Mouse (Mus musculus): ENCODE results near the gene Exosc10. TPM values are rescaled to one million over a fixed set of nuclear protein-coding genes. Genes with fewer than 3 reads are reported as not detected.

Gene Exosc10
- 8.7 and 14.3 TPM in 2 replicates for polyA plus RNA-seq (2012; rRNA removed; ENCODE audit: low replicate concordance)

GRCm38 (mm10) chr4:148558297-148559000 lies at the start of gene Exosc10:
Gene Exosc10, plus strand, starts transcription at chr4:148558429.

GRCm38 (mm10) chr4:148591171-148591630 lies 33.0 kb downstream of the Exosc10 start, which contains the start of gene Srm:
Gene Srm, plus strand, starts transcription at chr4:148591503.

GRCm38 (mm10) chr4:148602357-148603120 lies 44.3 kb downstream of the Exosc10 start, which contains the start of gene Masp2:
Gene Masp2, plus strand, starts transcription at chr4:148602554.

GRCm38 (mm10) chr4:148626623-148627185 lies 68.5 kb downstream of the Exosc10 start, which contains the start of gene Tardbp:
Gene Tardbp, minus strand, starts transcription at chr4:148627019.

Other genes with a start within 250 kb of the Exosc10 start
- gene Ubiad1, start 113.7 kb upstream of the Exosc10 start, polyA plus RNA-seq (2012; rRNA removed; ENCODE audit: low replicate concordance) = 8.1 and 12.5 TPM in 2 replicates
- gene Mtor, start 109.8 kb upstream of the Exosc10 start, polyA plus RNA-seq (2012; rRNA removed; ENCODE audit: low replicate concordance) = 6.2 and 10.3 TPM in 2 replicates
- 0.12 and 0.23 TPM in 2 replicates for gene Angptl7, start 58.0 kb upstream of the Exosc10 start, polyA plus RNA-seq (2012; rRNA removed; ENCODE audit: low replicate concordance)
- gene Srm, start 33.1 kb downstream of the Exosc10 start, polyA plus RNA-seq (2012; rRNA removed; ENCODE audit: low replicate concordance) = 43.9 and 58.2 TPM in 2 replicates
- gene Masp2, start 44.1 kb downstream of the Exosc10 start, polyA plus RNA-seq (2012; rRNA removed; ENCODE audit: low replicate concordance) = 0.56 and 0.60 TPM in 2 replicates
- gene Tardbp, start 68.6 kb downstream of the Exosc10 start, polyA plus RNA-seq (2012; rRNA removed; ENCODE audit: low replicate concordance) = 5.0 and 8.1 TPM in 2 replicates
- 0.19 TPM in 1 of 2 replicates, not detected in the other for gene Gm572, start 84.9 kb downstream of the Exosc10 start, polyA plus RNA-seq (2012; rRNA removed; ENCODE audit: low replicate concordance)
- gene Casz1, start 246.0 kb downstream of the Exosc10 start, polyA plus RNA-seq (2012; rRNA removed; ENCODE audit: low replicate concordance) = 55.8 and 87.7 TPM in 2 replicates